Mouse (Mus musculus) brain, embryonic 14.5 days (tissue): ENCODE data around the gene Invs. TPM values are rescaled to one million over a fixed set of nuclear protein-coding genes. Genes with fewer than 3 reads are reported as not detected.

Source experiments
- DNase-seq: peaks from one replicate; pipeline ENCODE4 v3.0.0-alpha.2; 2011; ENCODE audit warnings: low read depth
- CTCF ChIP-seq: fragments of 200-500 bp; IDR thresholded peaks from 2 replicates; pipeline ENCODE4 v1.5.1; 2012; ENCODE audit warnings: inconsistent platforms, mild to moderate bottlenecking, moderate library complexity, borderline replicate concordance; ENCODE audit not compliant: insufficient read depth, insufficient read length; ENCODE audit errors: extremely low read depth
- POLR2A ChIP-seq: fragments of 200-500 bp; IDR thresholded peaks from 2 replicates; pipeline ENCODE4 v1.6.1; 2012; ENCODE audit warnings: mild to moderate bottlenecking, inconsistent platforms, borderline replicate concordance; ENCODE audit not compliant: poor library complexity, insufficient read depth, insufficient read length, severe bottlenecking; ENCODE audit errors: extremely low read depth
- polyA plus RNA-seq: library from polyadenylated mRNA; depleted of rRNA; stranded (reverse); fragments of >200 nt; gene quantifications from 2 replicates; pipeline ENCODE4 v1.2.3, GENCODE M21; 2012

Gene Invs
- polyA plus RNA-seq, 1 experiment = 7.5 TPM

DNA sequence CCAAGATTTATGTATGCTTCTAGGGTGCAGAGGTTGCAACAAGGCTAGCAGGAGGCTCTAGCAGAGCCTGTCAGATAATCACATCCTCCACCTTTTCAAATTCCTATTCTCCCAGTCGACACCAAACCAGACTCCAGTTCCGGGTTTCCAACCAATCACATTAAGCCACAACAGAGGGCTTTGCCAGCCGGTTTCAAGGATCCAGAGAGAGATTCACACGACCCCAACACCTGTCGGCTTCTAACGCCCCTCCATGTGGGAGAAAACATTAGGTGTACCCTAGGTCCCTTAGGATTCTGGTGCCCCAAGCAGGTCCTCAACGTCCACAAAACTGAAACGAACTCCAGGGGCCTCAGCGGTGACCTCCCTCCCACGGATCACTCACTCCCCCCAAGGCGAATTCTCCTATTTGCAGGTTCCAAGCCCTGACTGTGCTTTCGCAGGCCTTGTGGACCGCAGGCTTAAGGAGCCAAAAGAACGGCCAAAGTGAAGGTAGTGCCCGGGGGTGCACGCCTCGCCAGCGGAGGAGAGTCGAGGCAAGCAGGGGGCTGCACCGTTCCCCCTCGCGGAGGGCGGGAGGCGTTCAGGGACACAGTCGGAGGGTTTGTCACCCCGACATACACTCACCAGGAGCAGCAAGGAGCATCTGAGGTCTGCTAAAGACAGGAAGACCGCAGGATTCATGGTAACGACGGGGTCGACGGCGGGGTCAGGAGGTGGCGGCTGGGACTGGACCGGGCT lies 633 bp upstream of the Invs start:
- TF ChIP-seq POLR2A (no peak), CTCF (no peak)
- DNase-seq = peak; percentile 50

- DNase-seq = no peak
- no peak for TF ChIP-seq CTCF
These were observed 1.6 kb downstream of the Invs start for GRCm38 (mm10) chr4:48281121-48281520.

GRCm38 (mm10) chr4:48287086-48287757 lies 7.7 kb downstream of the Invs start:
- peak; percentile 91 for DNase-seq
- TF ChIP-seq POLR2A (no peak), CTCF (no peak)

GRCm38 (mm10) chr4:48314814-48315213 lies 35.3 kb downstream of the Invs start:
- DNase-seq = no peak
- TF ChIP-seq POLR2A (no peak), CTCF (no peak)

- DNase-seq = no peak
These were observed 36.5 kb downstream of the Invs start for GRCm38 (mm10) chr4:48316036-48316435.

GRCm38 (mm10) chr4:48321276-48321675 lies 41.7 kb downstream of the Invs start:
- no peak for TF ChIP-seq CTCF
- no peak for TF ChIP-seq POLR2A

More at GRCm38 (mm10) chr4:48316036-48316435, 36.5 kb downstream of the Invs start:
- TF ChIP-seq POLR2A (no peak), CTCF (no peak)

GRCm38 (mm10) chr4:48322095-48322494 lies 42.5 kb downstream of the Invs start:
- TF ChIP-seq POLR2A (no peak), CTCF (no peak)
- no peak for DNase-seq

More at GRCm38 (mm10) chr4:48321276-48321675, 41.7 kb downstream of the Invs start:
- peak; percentile 54 for DNase-seq

DNA sequence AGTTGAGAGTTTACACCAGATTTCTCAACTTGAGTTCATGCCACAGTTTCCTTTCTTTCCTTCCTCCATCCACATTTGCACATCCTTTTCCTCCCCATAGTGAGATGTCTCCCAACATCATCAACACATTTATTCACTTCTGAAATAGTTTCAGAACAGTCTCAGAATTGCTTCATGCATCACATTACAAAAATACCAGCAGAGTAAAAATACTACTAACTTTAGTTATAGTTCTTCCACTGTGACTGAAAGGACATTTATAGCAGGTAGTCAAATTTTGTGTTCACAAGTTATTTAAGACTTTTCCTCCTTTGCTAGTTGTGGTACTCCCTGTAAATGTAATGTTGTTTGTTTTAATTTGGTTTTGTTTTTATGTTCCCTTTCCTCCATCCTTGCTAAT lies 47.6 kb downstream of the Invs start:
- TF ChIP-seq POLR2A (no peak), CTCF (no peak)

DNA sequence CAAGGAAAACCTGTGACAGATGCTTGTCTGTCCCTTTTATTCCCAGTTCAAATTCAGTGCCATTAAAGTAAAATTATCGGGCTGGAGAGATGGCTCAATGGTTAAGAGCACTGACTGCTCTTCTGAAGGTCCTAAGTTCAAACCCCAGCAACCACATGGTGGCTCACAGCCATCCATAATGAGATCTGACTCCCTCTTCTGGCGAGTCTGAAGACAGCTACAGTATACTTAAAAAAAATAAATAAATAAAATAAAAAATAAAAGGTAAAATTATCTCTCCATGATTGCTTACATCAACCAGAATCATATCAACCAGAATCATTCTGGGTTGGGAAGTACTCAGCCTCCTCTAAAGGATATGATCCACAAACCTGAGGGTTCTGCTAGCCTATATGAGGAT lies 48.5 kb downstream of the Invs start:
- TF ChIP-seq CTCF (no peak), POLR2A (no peak)
- DNase-seq = no peak

More for the DNA sequence above, 47.6 kb downstream of the Invs start:
- no peak for DNase-seq

- TF ChIP-seq CTCF = no peak
- no peak for TF ChIP-seq POLR2A
- no peak for DNase-seq
These were observed 53.0 kb downstream of the Invs start for GRCm38 (mm10) chr4:48332453-48333051.

DNA sequence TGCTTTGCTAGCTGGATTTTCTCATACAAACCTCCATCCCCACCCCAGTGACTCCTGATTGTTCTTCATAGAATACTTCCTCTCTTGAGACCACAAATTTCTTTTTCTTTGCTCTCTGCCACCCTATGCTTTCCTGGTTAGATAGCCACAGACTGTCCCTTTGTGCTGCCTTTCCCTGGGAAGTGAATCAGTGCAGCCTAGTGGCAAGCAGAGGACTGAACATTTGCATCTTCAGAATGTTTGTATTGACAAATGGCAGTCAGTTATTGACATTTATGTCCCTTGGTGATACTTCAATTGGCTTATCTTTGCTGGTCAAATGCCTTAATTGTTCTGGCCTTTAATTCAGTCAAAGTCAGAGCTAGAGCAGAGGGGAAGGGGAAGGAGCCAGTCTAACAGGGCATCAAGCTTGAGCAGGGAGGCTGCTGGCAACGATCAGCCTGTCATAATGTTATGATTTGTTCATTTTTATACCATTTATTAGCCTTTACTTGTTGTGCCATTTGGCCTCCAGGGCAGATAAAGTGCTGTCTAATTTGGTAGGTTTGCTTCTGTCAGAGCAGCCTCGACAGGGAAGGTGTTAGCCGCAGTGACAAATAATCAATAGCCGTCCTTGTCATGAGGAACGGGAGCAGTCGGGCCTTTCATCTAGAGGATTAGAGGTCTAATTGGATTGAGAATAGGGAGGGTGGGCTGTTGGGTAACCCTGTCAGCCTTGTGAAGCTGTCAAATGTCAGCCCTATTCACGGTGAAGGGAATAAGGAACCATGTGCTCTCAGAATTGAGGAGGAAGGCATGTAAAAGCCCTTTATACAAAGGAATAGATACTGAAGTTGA lies 55.6 kb downstream of the Invs start:
- TF ChIP-seq POLR2A = no peak
- TF ChIP-seq CTCF = peak; percentile 32; the same call in 1 of the 2 replicates
- DNase-seq = peak; percentile 90

- DNase-seq = no peak
- TF ChIP-seq POLR2A (no peak), CTCF (no peak)
These were observed 63.1 kb downstream of the Invs start for GRCm38 (mm10) chr4:48342705-48343104.
